Mouse (Mus musculus) stomach, postnatal 0 days (tissue): ENCODE results near the gene Cox4i1.

Source experiments
- CTCF ChIP-seq: IDR thresholded peaks from 2 replicates; pipeline ENCODE4 v1.5.1; 2016; ENCODE audit warnings: antibody characterized with exemption, low read depth, mild to moderate bottlenecking, moderate library complexity
- EP300 ChIP-seq: optimal IDR thresholded peaks from 2 replicates; pipeline ENCODE3; 2016; ENCODE audit warnings: antibody characterized with exemption

GRCm38 (mm10) chr8:120647532-120647931, 20.5 kb upstream of the Cox4i1 start, which contains the start of gene 1190005I06Rik:
- no peak for TF ChIP-seq EP300
- no peak for TF ChIP-seq CTCF
